Mouse (Mus musculus) lung, postnatal 0 days (tissue): Measurements from ENCODE around the gene Vamp9.

Experiments
- CTCF ChIP-seq: IDR thresholded peaks from 2 replicates; pipeline ENCODE4 v1.5.1; 2016; ENCODE audit warnings: antibody characterized with exemption, mild to moderate bottlenecking
- EP300 ChIP-seq: IDR thresholded peaks from 2 replicates; pipeline ENCODE4 v1.6.1; 2016; ENCODE audit warnings: antibody characterized with exemption, mild to moderate bottlenecking, control low read depth

- no peak for TF ChIP-seq CTCF
- TF ChIP-seq EP300: no peak
Measured at GRCm38 (mm10) chr5:99868286-99868685, 37.8 kb upstream of the Vamp9 start.
